Mouse (Mus musculus): ENCODE measurements around the gene Svep1. TPM values are rescaled to one million over a fixed set of nuclear protein-coding genes. Genes with fewer than 3 reads are reported as not detected.

The Svep1 gene
- 14.1 and 19.1 TPM in 2 replicates for polyA plus RNA-seq (2012; rRNA removed; ENCODE audit: low replicate concordance)

GRCm38 (mm10) chr4:58206115-58206945 lies at the start of gene Svep1:
TSS of gene Svep1 (minus strand) at chr4:58206859.

GRCm38 (mm10) chr4:58009024-58009423 lies 197.6 kb downstream of the Svep1 start, which contains the start of gene Txndc8:
TSS of gene Txndc8 (minus strand) at chr4:58009124.

Other genes starting within 250 kb of the Svep1 start
- not detected in 2 replicates for gene Txndc8, start 197.7 kb downstream of the Svep1 start, polyA plus RNA-seq (2012; rRNA removed; ENCODE audit: low replicate concordance)
- gene Musk, start 79.1 kb upstream of the Svep1 start, polyA plus RNA-seq (2012; rRNA removed; ENCODE audit: low replicate concordance) = 0.10 and 0.14 TPM in 2 replicates